Mouse (Mus musculus): Measurements from ENCODE around the gene Cmip.

The Cmip gene

GRCm38 (mm10) chr8:117257029-117257820, at the start of gene Cmip:
Cmip (plus strand) TSS chr8:117257064.
- DNase-seq = peak; percentile 47

- DNase-seq = no peak
Measured at GRCm38 (mm10) chr8:117209150-117209549, 47.7 kb upstream of the Cmip start.

- no peak for DNase-seq
Measured at GRCm38 (mm10) chr8:117212100-117212499, 44.8 kb upstream of the Cmip start.

GRCm38 (mm10) chr8:117217724-117218123, 39.1 kb upstream of the Cmip start:
- DNase-seq = no peak

- DNase-seq = peak; percentile 40
Measured at GRCm38 (mm10) chr8:117222396-117222795, 34.5 kb upstream of the Cmip start.

- peak; percentile 92 for DNase-seq
Measured at GRCm38 (mm10) chr8:117224630-117225029, 32.2 kb upstream of the Cmip start.

GRCm38 (mm10) chr8:117226306-117226705, 30.6 kb upstream of the Cmip start:
- no peak for DNase-seq

- peak; percentile 33 for DNase-seq
Measured at GRCm38 (mm10) chr8:117227339-117227738, 29.5 kb upstream of the Cmip start.

GRCm38 (mm10) chr8:117233199-117233598, 23.7 kb upstream of the Cmip start:
- no peak for DNase-seq

- DNase-seq = no peak
Measured at GRCm38 (mm10) chr8:117236531-117236930, 20.3 kb upstream of the Cmip start.

GRCm38 (mm10) chr8:117240326-117240725, 16.5 kb upstream of the Cmip start:
- DNase-seq = no peak

GRCm38 (mm10) chr8:117240841-117241494, 15.9 kb upstream of the Cmip start:
- no peak for DNase-seq

GRCm38 (mm10) chr8:117241848-117242247, 15.0 kb upstream of the Cmip start:
- DNase-seq = no peak

GRCm38 (mm10) chr8:117242286-117242685, 14.6 kb upstream of the Cmip start:
- DNase-seq = no peak

- peak; percentile 19 for DNase-seq
Measured at GRCm38 (mm10) chr8:117244601-117245000, 12.3 kb upstream of the Cmip start.

- no peak for DNase-seq
Measured at GRCm38 (mm10) chr8:117248341-117248740, 8.5 kb upstream of the Cmip start.

- DNase-seq = no peak
Measured at GRCm38 (mm10) chr8:117251086-117251681, 5.7 kb upstream of the Cmip start.

GRCm38 (mm10) chr8:117252650-117253049, 4.2 kb upstream of the Cmip start:
- DNase-seq = no peak

GRCm38 (mm10) chr8:117253390-117254269, 3.2 kb upstream of the Cmip start:
- DNase-seq = no peak

GRCm38 (mm10) chr8:117254496-117254895, 2.4 kb upstream of the Cmip start:
- DNase-seq = no peak

- DNase-seq = peak; percentile 97
Measured at GRCm38 (mm10) chr8:117256292-117256938, 449 bp upstream of the Cmip start.

GRCm38 (mm10) chr8:117257821-117258575, 1.1 kb downstream of the Cmip start:
- DNase-seq = peak; percentile 55
